Mouse (Mus musculus) midbrain, embryonic 13.5 days (tissue): ENCODE measurements at regions not wholly inside any gene's neighbourhood (a gene's known extent, or its start where the extent isn't known, plus 50 kb on each side); places are given as distances from the start of the nearest gene placed in this dataset.

Experiments used
- ATAC-seq: fragments of 200-750 bp; cut with Nextera tagmentation; 2 replicates; pipeline ENCODE4 v1.8.0; 2017; ENCODE audit warnings: mild to moderate bottlenecking, moderate TSS enrichment, moderate library complexity
- H3K27ac ChIP-seq: fragments of 300-500 bp; sonication (generic); 2 replicates; pipeline ENCODE4 v1.5.1; 2015; ENCODE audit warnings: inconsistent platforms, mild to moderate bottlenecking, moderate library complexity
- H3K27me3 ChIP-seq: fragments of 300-500 bp; sonication (generic); 2 replicates; pipeline ENCODE4 v1.6.1; 2015; ENCODE audit warnings: mild to moderate bottlenecking, inconsistent platforms
- H3K36me3 ChIP-seq: fragments of 300-500 bp; sonication (generic); 2 replicates; pipeline ENCODE4 v1.6.1; 2015; ENCODE audit warnings: mild to moderate bottlenecking, inconsistent platforms
- H3K4me1 ChIP-seq: fragments of 300-500 bp; sonication (generic); replicated peaks from 2 replicates; pipeline ENCODE4 v1.6.1; 2015; ENCODE audit warnings: inconsistent platforms
- H3K4me2 ChIP-seq: fragments of 300-500 bp; sonication (generic); replicated peaks from 2 replicates; pipeline ENCODE4 v1.6.1; 2015; ENCODE audit warnings: moderate library complexity, mild to moderate bottlenecking, inconsistent platforms
- H3K4me3 ChIP-seq: fragments of 300-500 bp; sonication (generic); replicated peaks from 2 replicates; pipeline ENCODE4 v1.5.1; 2015; ENCODE audit warnings: mild to moderate bottlenecking, inconsistent platforms
- H3K9ac ChIP-seq: fragments of 300-500 bp; sonication (generic); replicated peaks from 2 replicates; pipeline ENCODE4 v1.6.1; 2015; ENCODE audit warnings: mild to moderate bottlenecking, inconsistent platforms
- H3K9me3 ChIP-seq: fragments of 300-500 bp; sonication (generic); 2 replicates; pipeline ENCODE4 v1.6.1; 2016; ENCODE audit warnings: mild to moderate bottlenecking, inconsistent platforms
- WGBS: fragments of 180-500 bp; shearing (Covaris S2); methylation state at CpG from one replicate; pipeline ENCODE4 v1.1.7; 2015; 5-methylcytosine and 5-hydroxymethylcytosine counted together

GRCm38 (mm10) chr11:17468431-17469165 lies 211.2 kb downstream of the C1d start:
- H3K9ac ChIP-seq = no peak overlapping the region
- H3K27me3 ChIP-seq = no peaks in the 10 kb centered on the region
- no peak overlapping the region for H3K27ac ChIP-seq
- no peaks in the 10 kb centered on the region for H3K4me1 ChIP-seq
- H3K9me3 ChIP-seq = no peaks in the 10 kb centered on the region
- H3K4me3 ChIP-seq = no peak overlapping the region
- no peak overlapping the region for H3K4me2 ChIP-seq
- 88% methylated on average over 2 of the region's 2 CpGs for WGBS
- no peak for ATAC-seq
- H3K36me3 ChIP-seq = no peaks in the 10 kb centered on the region

- Histone ChIP-seq H3K4me1 (no peaks in the 10 kb centered on the region), H3K27ac (no peak overlapping the region), H3K36me3 (no peaks in the 10 kb centered on the region), H3K27me3 (no peaks in the 10 kb centered on the region), H3K9me3 (no peaks in the 10 kb centered on the region), H3K4me2 (no peak overlapping the region), H3K4me3 (no peak overlapping the region), H3K9ac (no peak overlapping the region)
- ATAC-seq = no peak
- WGBS = 86% methylated on average over 4 of the region's 4 CpGs
Measured at GRCm38 (mm10) chr11:17481436-17481996, 224.1 kb downstream of the C1d start.

- H3K36me3 ChIP-seq = no peaks in the 10 kb centered on the region
- 65% methylated on average over 3 of the region's 3 CpGs for WGBS
- no peak overlapping the region for H3K4me3 ChIP-seq
- H3K4me1 ChIP-seq = no peaks in the 10 kb centered on the region
- no peak for ATAC-seq
- H3K4me2 ChIP-seq = no peak overlapping the region
- no peak overlapping the region for H3K9ac ChIP-seq
- H3K27ac ChIP-seq = no peak overlapping the region
- no peaks in the 10 kb centered on the region for H3K27me3 ChIP-seq
- H3K9me3 ChIP-seq = no peaks in the 10 kb centered on the region
Measured at GRCm38 (mm10) chr11:17483849-17484441, 226.6 kb downstream of the C1d start.

GRCm38 (mm10) chr11:17501120-17502043 lies 244.0 kb downstream of the C1d start:
- H3K9me3 ChIP-seq = no peaks in the 10 kb centered on the region
- 87% methylated on average over 14 of the region's 14 CpGs for WGBS
- no peaks in the 10 kb centered on the region for H3K36me3 ChIP-seq
- no peak overlapping the region for H3K4me2 ChIP-seq
- H3K27me3 ChIP-seq = no peaks in the 10 kb centered on the region
- no peak overlapping the region for H3K9ac ChIP-seq
- no peak overlapping the region for H3K27ac ChIP-seq
- no peak for ATAC-seq
- H3K4me1 ChIP-seq = no peaks in the 10 kb centered on the region
- no peak overlapping the region for H3K4me3 ChIP-seq

GRCm38 (mm10) chr11:17502052-17502451 lies 244.7 kb downstream of the C1d start:
- no peaks in the 10 kb centered on the region for H3K36me3 ChIP-seq
- H3K27ac ChIP-seq = no peak overlapping the region
- H3K27me3 ChIP-seq = no peaks in the 10 kb centered on the region
- H3K9me3 ChIP-seq = no peaks in the 10 kb centered on the region
- ATAC-seq = no peak
- H3K4me3 ChIP-seq = no peak overlapping the region
- 94% methylated on average over 7 of the region's 7 CpGs for WGBS
- H3K4me1 ChIP-seq = no peaks in the 10 kb centered on the region
- no peak overlapping the region for H3K4me2 ChIP-seq
- H3K9ac ChIP-seq = no peak overlapping the region

- Histone ChIP-seq H3K4me1 (peaks cover 9% of the 10 kb centered on the region), H3K9me3 (no peaks in the 10 kb centered on the region), H3K4me2 (no peak overlapping the region), H3K4me3 (no peak overlapping the region), H3K27me3 (no peaks in the 10 kb centered on the region), H3K9ac (no peak overlapping the region), H3K27ac (no peak overlapping the region), H3K36me3 (no peaks in the 10 kb centered on the region)
- 88% methylated on average over 12 of the region's 12 CpGs for WGBS
- ATAC-seq = no peak
Measured at GRCm38 (mm10) chr11:17522220-17522919, 265.0 kb downstream of the C1d start.

GRCm38 (mm10) chr11:17523329-17523728 lies 265.9 kb downstream of the C1d start:
- Histone ChIP-seq H3K27ac (no peak overlapping the region), H3K36me3 (no peaks in the 10 kb centered on the region), H3K4me3 (no peak overlapping the region), H3K4me2 (no peak overlapping the region), H3K4me1 (peaks cover 9% of the 10 kb centered on the region), H3K9me3 (no peaks in the 10 kb centered on the region), H3K9ac (no peak overlapping the region), H3K27me3 (no peaks in the 10 kb centered on the region)
- ATAC-seq = no peak
- 91% methylated on average over 4 of the region's 4 CpGs for WGBS

GRCm38 (mm10) chr11:17524985-17525775 lies 267.8 kb downstream of the C1d start:
- Histone ChIP-seq H3K27ac (no peak overlapping the region), H3K9me3 (no peaks in the 10 kb centered on the region), H3K9ac (no peak overlapping the region), H3K4me2 (no peak overlapping the region), H3K27me3 (no peaks in the 10 kb centered on the region), H3K4me3 (no peak overlapping the region), H3K36me3 (no peaks in the 10 kb centered on the region), H3K4me1 (peaks cover 9% of the 10 kb centered on the region)
- no peak for ATAC-seq
- WGBS = 17% methylated on average over 7 of the region's 7 CpGs

GRCm38 (mm10) chr11:17526476-17526875 lies 269.1 kb downstream of the C1d start:
- Histone ChIP-seq H3K9me3 (no peaks in the 10 kb centered on the region), H3K4me2 (no peak overlapping the region), H3K36me3 (no peaks in the 10 kb centered on the region), H3K4me3 (no peak overlapping the region), H3K9ac (no peak overlapping the region), H3K27ac (no peak overlapping the region), H3K4me1 (peaks cover 9% of the 10 kb centered on the region), H3K27me3 (no peaks in the 10 kb centered on the region)
- 57% methylated on average over 5 of the region's 5 CpGs for WGBS
- no peak for ATAC-seq

- no peaks in the 10 kb centered on the region for H3K9me3 ChIP-seq
- H3K36me3 ChIP-seq = no peaks in the 10 kb centered on the region
- no peak overlapping the region for H3K4me2 ChIP-seq
- H3K27me3 ChIP-seq = no peaks in the 10 kb centered on the region
- no peak overlapping the region for H3K4me3 ChIP-seq
- ATAC-seq = no peak
- WGBS = 94% methylated on average over 6 of the region's 6 CpGs
- H3K4me1 ChIP-seq = peaks cover 9% of the 10 kb centered on the region
- H3K27ac ChIP-seq = no peak overlapping the region
- no peak overlapping the region for H3K9ac ChIP-seq
Measured at GRCm38 (mm10) chr11:17528609-17529008, 271.2 kb downstream of the C1d start.

- WGBS = 89% methylated on average over 3 of the region's 3 CpGs
- no peaks in the 10 kb centered on the region for H3K27me3 ChIP-seq
- no peak overlapping the region for H3K9ac ChIP-seq
- no peak overlapping the region for H3K4me3 ChIP-seq
- H3K36me3 ChIP-seq = no peaks in the 10 kb centered on the region
- no peak for ATAC-seq
- no peak overlapping the region for H3K27ac ChIP-seq
- no peaks in the 10 kb centered on the region for H3K4me1 ChIP-seq
- H3K9me3 ChIP-seq = no peaks in the 10 kb centered on the region
- no peak overlapping the region for H3K4me2 ChIP-seq
Measured at GRCm38 (mm10) chr11:17533706-17534105, 276.3 kb downstream of the C1d start.
